Mouse (Mus musculus) cerebellum, postnatal 36 days (tissue): ENCODE measurements at regions not wholly inside any gene's neighbourhood (a gene's known extent, or its start where the extent isn't known, plus 50 kb on each side); places are given as distances from the start of the nearest gene placed in this dataset.

Source experiments
- DNase-seq, 2 experiments: peaks; one replicate each; pipeline ENCODE4 v3.0.0; 2021 to 2022; ENCODE audit warnings: mixed read lengths in 2 of 2

- no peak for DNase-seq
Measured at GRCm38 (mm10) chr14:71230484-71231188, 631.0 kb upstream of the Fam160b2 start.

- DNase-seq = no peak
Measured at GRCm38 (mm10) chr14:71229955-71230354, 630.3 kb upstream of the Fam160b2 start.

- DNase-seq = no peak
Measured at GRCm38 (mm10) chr14:71228894-71229446, 629.3 kb upstream of the Fam160b2 start.

GRCm38 (mm10) chr14:71217041-71217440 lies 617.4 kb upstream of the Fam160b2 start:
- DNase-seq = no peak

- DNase-seq = no peak
Measured at GRCm38 (mm10) chr14:71211359-71211978, 611.8 kb upstream of the Fam160b2 start.

- DNase-seq = no peak
Measured at GRCm38 (mm10) chr14:71203459-71203858, 603.8 kb upstream of the Fam160b2 start.

- no peak for DNase-seq
Measured at GRCm38 (mm10) chr14:71200917-71201316, 601.3 kb upstream of the Fam160b2 start.

GRCm38 (mm10) chr14:71199178-71199879 lies 599.7 kb upstream of the Fam160b2 start:
- no peak for DNase-seq

- DNase-seq = no peak
Measured at GRCm38 (mm10) chr14:71194219-71194618, 594.6 kb upstream of the Fam160b2 start.

- DNase-seq = no peak
Measured at GRCm38 (mm10) chr14:71192486-71192885, 592.9 kb upstream of the Fam160b2 start.

- DNase-seq = no peak
Measured at GRCm38 (mm10) chr14:71189360-71189759, 589.7 kb upstream of the Fam160b2 start.

GRCm38 (mm10) chr14:71177341-71177740 lies 577.7 kb upstream of the Fam160b2 start:
- no peak for DNase-seq

GRCm38 (mm10) chr14:71174175-71174574 lies 574.5 kb upstream of the Fam160b2 start:
- DNase-seq = no peak

GRCm38 (mm10) chr14:71159556-71159955 lies 559.9 kb upstream of the Fam160b2 start:
- no peak for DNase-seq

- DNase-seq = no peak
Measured at GRCm38 (mm10) chr14:71142465-71142864, 542.8 kb upstream of the Fam160b2 start.

GRCm38 (mm10) chr14:71129771-71130211 lies 530.2 kb upstream of the Fam160b2 start:
- DNase-seq = peak in 1 of 2 experiments; percentile 20

- no peak for DNase-seq
Measured at GRCm38 (mm10) chr14:71128495-71128894, 528.9 kb upstream of the Fam160b2 start.

GRCm38 (mm10) chr14:71118681-71119080 lies 519.0 kb upstream of the Fam160b2 start:
- DNase-seq = no peak

- DNase-seq = no peak
Measured at GRCm38 (mm10) chr14:71115798-71116432, 516.3 kb upstream of the Fam160b2 start.

- DNase-seq = no peak
Measured at GRCm38 (mm10) chr14:71115095-71115797, 515.6 kb upstream of the Fam160b2 start.

- no peak for DNase-seq
Measured at GRCm38 (mm10) chr14:71113198-71113597, 513.6 kb upstream of the Fam160b2 start.

- no peak for DNase-seq
Measured at GRCm38 (mm10) chr14:71104617-71105016, 505.0 kb upstream of the Fam160b2 start.
